Mouse (Mus musculus) heart, adult 2 months (tissue): ENCODE measurements at regions not wholly inside any gene's neighbourhood (a gene's known extent, or its start where the extent isn't known, plus 50 kb on each side); places are given as distances from the start of the nearest gene placed in this dataset.

Experiments used
- DNase-seq, 2 experiments: peaks; one replicate each; pipeline ENCODE4 v3.0.0; 2021
- H3K27ac ChIP-seq: fragments of 200-600 bp; 2 replicates; pipeline ENCODE4 v1.8.1; 2022
- H3K27me3 ChIP-seq: fragments of 200-500 bp; 2 replicates; pipeline ENCODE4 v1.6.1; 2012; ENCODE audit warnings: mild to moderate bottlenecking, low read length, inconsistent platforms, mixed read lengths; ENCODE audit not compliant: control insufficient read depth, insufficient read depth
- H3K36me3 ChIP-seq: fragments of 200-500 bp; 2 replicates; pipeline ENCODE4 v1.6.1; 2012; ENCODE audit warnings: low read length, inconsistent platforms; ENCODE audit not compliant: control insufficient read depth, insufficient read depth
- H3K4me1 ChIP-seq: fragments of 200-500 bp; 2 replicates; pipeline ENCODE4 v1.6.1; 2011; ENCODE audit warnings: low read length; ENCODE audit not compliant: control insufficient read depth, insufficient read depth
- H3K4me3 ChIP-seq: fragments of 200-600 bp; 2 replicates; pipeline ENCODE4 v1.8.1; 2022
- H3K79me2 ChIP-seq: fragments of 200-500 bp; replicated peaks from 2 replicates; pipeline ENCODE4 v1.6.1; 2012; ENCODE audit warnings: mild to moderate bottlenecking, inconsistent platforms, low read length, moderate library complexity, mixed read lengths; ENCODE audit not compliant: control insufficient read depth, insufficient read depth
- H3K9ac ChIP-seq: fragments of 200-500 bp; 2 replicates; pipeline ENCODE4 v1.6.1; 2012; ENCODE audit warnings: low read depth, mild to moderate bottlenecking, control low read depth, inconsistent platforms, low read length, mixed read lengths
- CTCF ChIP-seq: fragments of 200-600 bp; IDR thresholded peaks from 2 replicates; pipeline ENCODE4 v1.8.1; 2022; ENCODE audit warnings: antibody characterized with exemption, mild to moderate bottlenecking, moderate library complexity
- EP300 ChIP-seq: fragments of 200-500 bp; IDR thresholded peaks from 2 replicates; pipeline ENCODE4 v1.6.1; 2011; ENCODE audit warnings: low read depth, low read length, control low read depth; ENCODE audit not compliant: insufficient read depth
- POLR2A ChIP-seq: fragments of 200-500 bp; IDR thresholded peaks from 2 replicates; pipeline ENCODE4 v1.6.1; 2011; ENCODE audit warnings: mild to moderate bottlenecking, low read depth, low read length, control low read depth; ENCODE audit not compliant: insufficient read depth
- WGBS: fragments of 180-500 bp; shearing (Covaris S2); methylation state at CpG from one replicate; pipeline ENCODE4 v1.1.7; 2018; 5-methylcytosine and 5-hydroxymethylcytosine counted together
- intact Hi-C: fragments of 180-260 bp; cut with DNase I; formaldehyde crosslinking; loops from one replicate; pipeline ENCODE4 v1.15.1; 2025

GRCm38 (mm10) chr9:94074904-94075303, 463.0 kb downstream of the 1190002N15Rik start:
- TF ChIP-seq POLR2A (no peak), CTCF (no peak), EP300 (no peak)
- Histone ChIP-seq H3K9ac (no peak overlapping the region), H3K36me3 (no peaks in the 10 kb centered on the region), H3K79me2 (no peaks in the 10 kb centered on the region), H3K4me3 (no peak overlapping the region), H3K27me3 (no peaks in the 10 kb centered on the region), H3K27ac (no peak overlapping the region), H3K4me1 (no peaks in the 10 kb centered on the region)
- 35% methylated on average over 2 of the region's 2 CpGs for WGBS
- no peak for DNase-seq
- intact Hi-C loops, result no loop called here

- Histone ChIP-seq H3K4me3 (no peak overlapping the region), H3K79me2 (no peaks in the 10 kb centered on the region), H3K36me3 (no peaks in the 10 kb centered on the region), H3K4me1 (no peaks in the 10 kb centered on the region), H3K27me3 (no peaks in the 10 kb centered on the region), H3K9ac (no peak overlapping the region), H3K27ac (no peak overlapping the region)
- intact Hi-C loops, result no loop called here
- TF ChIP-seq CTCF (no peak), EP300 (no peak), POLR2A (no peak)
- no peak for DNase-seq
- 53% methylated on average over 1 of the region's 1 CpGs for WGBS
These were observed 470.8 kb downstream of the 1190002N15Rik start for GRCm38 (mm10) chr9:94067121-94067520.

GRCm38 (mm10) chr9:94053229-94053628, 484.7 kb downstream of the 1190002N15Rik start:
- 78% methylated on average over 4 of the region's 4 CpGs for whole genome bisulfite sequencing
- H3K36me3 ChIP-seq, result no peaks in the 10 kb centered on the region
- no peaks in the 10 kb centered on the region for H3K4me1 ChIP-seq
- no peak overlapping the region for H3K9ac ChIP-seq
- H3K4me3 ChIP-seq, result no peak overlapping the region
- TF ChIP-seq POLR2A (no peak), CTCF (no peak), EP300 (no peak)
- H3K79me2 ChIP-seq, result no peaks in the 10 kb centered on the region
- no peak overlapping the region for H3K27ac ChIP-seq
- H3K27me3 ChIP-seq, result no peaks in the 10 kb centered on the region
- no peak for DNase-seq
- intact Hi-C loops, result no loop called here

GRCm38 (mm10) chr9:94047845-94048244, 490.0 kb downstream of the 1190002N15Rik start:
- Histone ChIP-seq H3K4me1 (no peaks in the 10 kb centered on the region), H3K4me3 (no peak overlapping the region), H3K9ac (no peak overlapping the region), H3K79me2 (no peaks in the 10 kb centered on the region), H3K36me3 (no peaks in the 10 kb centered on the region), H3K27me3 (no peaks in the 10 kb centered on the region), H3K27ac (no peak overlapping the region)
- 77% methylated on average over 7 of the region's 7 CpGs for WGBS
- TF ChIP-seq POLR2A (no peak), CTCF (no peak), EP300 (no peak)
- intact Hi-C loops, result no loop called here
- DNase-seq, result no peak

- H3K36me3 ChIP-seq, result no peaks in the 10 kb centered on the region
- H3K9ac ChIP-seq, result no peak overlapping the region
- H3K4me3 ChIP-seq, result no peak overlapping the region
- 68% methylated on average over 3 of the region's 3 CpGs for WGBS
- no peaks in the 10 kb centered on the region for H3K27me3 ChIP-seq
- no peak for DNase-seq
- H3K27ac ChIP-seq, result no peak overlapping the region
- no peaks in the 10 kb centered on the region for H3K79me2 ChIP-seq
- H3K4me1 ChIP-seq, result no peaks in the 10 kb centered on the region
- TF ChIP-seq POLR2A, result no peak
- no peak for TF ChIP-seq EP300
- TF ChIP-seq CTCF, result no peak
- intact Hi-C loops, result no loop called here
These were observed 492.3 kb downstream of the 1190002N15Rik start for GRCm38 (mm10) chr9:94045462-94046126.

GRCm38 (mm10) chr9:94023761-94024160, 514.1 kb downstream of the 1190002N15Rik start:
- WGBS, result 45% methylated on average over 3 of the region's 3 CpGs
- no peak for TF ChIP-seq CTCF
- TF ChIP-seq POLR2A, result no peak
- TF ChIP-seq EP300, result no peak
- Histone ChIP-seq H3K4me3 (no peak overlapping the region), H3K9ac (no peak overlapping the region), H3K4me1 (no peaks in the 10 kb centered on the region), H3K79me2 (no peaks in the 10 kb centered on the region), H3K27ac (no peak overlapping the region), H3K27me3 (no peaks in the 10 kb centered on the region), H3K36me3 (no peaks in the 10 kb centered on the region)
- intact Hi-C loops, result no loop called here
- DNase-seq, result no peak
